Comparison of ENCODE assay signal across 11 mouse cellular contexts in the genomic region with DNA sequence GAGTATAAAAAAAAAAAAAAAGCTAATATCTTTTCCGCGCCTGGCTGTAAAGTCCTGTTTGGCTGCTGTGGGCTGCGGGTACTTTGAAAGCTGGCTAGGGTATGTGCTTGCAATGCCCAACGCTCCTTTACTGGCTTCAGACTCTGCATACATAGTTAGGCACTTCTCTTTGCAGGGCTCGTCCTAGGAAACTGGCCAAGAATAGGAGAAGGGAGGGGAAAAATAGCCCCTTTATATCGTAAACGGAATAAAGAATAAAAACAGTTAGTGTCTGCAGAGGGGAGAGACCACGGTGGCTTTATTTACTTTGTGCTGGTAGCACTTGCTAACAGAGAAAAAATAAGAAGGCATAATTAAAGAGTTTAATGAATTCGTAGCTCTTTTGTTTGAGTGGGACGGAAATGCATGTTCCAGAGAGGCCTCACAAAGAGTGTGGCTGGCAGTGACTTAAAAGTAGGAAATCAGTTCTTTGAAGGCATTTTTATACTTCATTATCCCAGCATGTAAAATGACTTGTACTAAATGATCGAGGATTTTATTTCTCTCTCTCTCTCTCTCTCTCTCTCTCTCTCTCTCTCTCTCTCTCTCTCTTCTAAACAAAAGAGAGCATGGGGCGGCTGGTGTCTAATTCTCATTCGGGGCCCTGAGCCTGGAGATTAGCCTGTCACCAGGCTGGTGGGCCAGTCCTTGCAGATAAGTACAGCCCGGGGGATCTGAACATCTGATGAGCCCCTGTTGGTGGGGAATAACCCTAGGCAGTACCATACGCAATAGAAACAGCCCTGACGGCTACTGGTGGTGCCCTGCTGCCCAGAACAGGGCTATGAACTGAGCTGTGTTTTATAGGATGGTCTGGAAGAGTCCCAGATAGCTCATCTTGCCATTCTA.
DNase-seq lines count a peak whose midpoint lies in the region; ATAC-seq and TF ChIP-seq lines count a peak whose summit lies in the region.
"Had no signal": no experiment of that assay in that cellular context is flagged by ENCODE, and none has a peak within 500 bp of the region (broad histone marks: within the 10 kb centered on the region; RNA-seq: fewer than 3 reads in every experiment).

No protein-coding gene starts in this region.

- ATAC-seq in hindbrain, embryonic 11.5 days (ENCODE audit: low FRiP score), result no peak
- ATAC-seq in limb, embryonic 14.5 days (ENCODE audit: low FRiP score, low read depth), result peak; percentile 70
- ATAC-seq: Patski had no signal

- no peaks in the 10 kb centered on the region for H3K9me3 ChIP-seq in hindbrain, embryonic 11.5 days (ENCODE audit: control insufficient read depth, low read length)
- no peaks in the 10 kb centered on the region for H3K9me3 ChIP-seq in limb, embryonic 14.5 days (ENCODE audit: control insufficient read depth, low read length)

- WGBS in hindbrain, embryonic 11.5 days, result 51% methylated on average over 16 of the region's 16 CpGs
- 28% methylated on average over 16 of the region's 16 CpGs for WGBS in limb, embryonic 14.5 days

- no peak overlapping the region for H3K9ac ChIP-seq in hindbrain, embryonic 11.5 days (ENCODE audit: low read depth, low read length)
- no peak overlapping the region for H3K9ac ChIP-seq in limb, embryonic 14.5 days (ENCODE audit: low read depth, low read length, severe bottlenecking)

- no peaks in the 10 kb centered on the region for H3K27me3 ChIP-seq in hindbrain, embryonic 11.5 days (ENCODE audit: control insufficient read depth, insufficient read depth, low read length)
- no peaks in the 10 kb centered on the region for H3K27me3 ChIP-seq in limb, embryonic 14.5 days (ENCODE audit: control insufficient read depth, insufficient read depth, low read length)

- no peak overlapping the region for H3K4me3 ChIP-seq in hindbrain, embryonic 11.5 days (ENCODE audit: low read depth, low read length)
- no peak overlapping the region for H3K4me3 ChIP-seq in limb, embryonic 14.5 days (replicated peaks; ENCODE audit: low read length)

- no peak for TF ChIP-seq CTCF in brain, embryonic 14.5 days (IDR thresholded peaks at IDR 0.05; ENCODE audit: borderline replicate concordance, extremely low read depth, insufficient read depth, insufficient read length)

- peak overlapping the region; percentile 33; the same call in 1 of the 2 replicates for H3K27ac ChIP-seq in hindbrain, embryonic 11.5 days (ENCODE audit: low read depth, low read length)
- H3K27ac ChIP-seq in limb, embryonic 14.5 days (replicated peaks; ENCODE audit: low read depth, low read length), result peak overlapping the region; percentile 9; the same call in 1 of the 2 replicates

- H3K4me1 ChIP-seq in hindbrain, embryonic 11.5 days (replicated peaks; ENCODE audit: control insufficient read depth, insufficient read depth, low read length), result 0 out of 2 replicates have a peak, but pooled peaks cover 2% of the 10 kb centered on the region
- H3K4me1 ChIP-seq in limb, embryonic 14.5 days (ENCODE audit: control insufficient read depth, insufficient read depth, low read length), result peaks cover 15% of the 10 kb centered on the region; the same call in 1 of the 2 replicates

- TF ChIP-seq POLR2A in brain, embryonic 14.5 days (IDR thresholded peaks at IDR 0.05; ENCODE audit: borderline replicate concordance, extremely low read depth, insufficient read depth, insufficient read length, poor library complexity, severe bottlenecking), result no peak
- no peak for TF ChIP-seq POLR2A in limb, embryonic 14.5 days (IDR thresholded peaks at IDR 0.05; ENCODE audit: borderline replicate concordance, extremely low read depth, insufficient read depth, insufficient read length)

- peak; percentile 35 for DNase-seq in embryo, embryonic 11 days
- DNase-seq in embryo, embryonic 10.5 days (ENCODE audit: low spot score), result no peak
- peak; percentile 94 for DNase-seq in brain, embryonic 14.5 days (ENCODE audit: low read depth)
- DNase-seq in hindbrain, embryonic 11.5 days (ENCODE audit: low spot score), result peak; percentile 27
- DNase-seq in limb, embryonic 14.5 days (ENCODE audit: low spot score), result peak; percentile 68
- DNase-seq in gastrocnemius, adult 18-20 months (ENCODE audit: low spot score), result no peak
- DNase-seq in ovary, adult 18-20 months (ENCODE audit: low spot score), result no peak
- DNase-seq in cerebellum, adult 11-12 months, result no peak
- DNase-seq: heart, postnatal 4 days; spleen, adult 18-20 months had no signal

- no peaks in the 10 kb centered on the region for H3K36me3 ChIP-seq in hindbrain, embryonic 11.5 days (ENCODE audit: control insufficient read depth, insufficient read depth, low read length)
- no peaks in the 10 kb centered on the region for H3K36me3 ChIP-seq in limb, embryonic 14.5 days (ENCODE audit: control insufficient read depth, insufficient read depth, low read length)

- no peak overlapping the region for H3K4me2 ChIP-seq in hindbrain, embryonic 11.5 days (replicated peaks; ENCODE audit: low read depth, low read length)
- H3K4me2 ChIP-seq in limb, embryonic 14.5 days (replicated peaks; ENCODE audit: low read depth, low read length, severe bottlenecking), result peak overlapping the region; percentile 18

Comparison
In these comparisons a context has a peak if more than half of its experiments do, and no peak if none do; other contexts are left out.
1. DNase-seq: peak in embryo, embryonic 11 days (single experiment), brain, embryonic 14.5 days (single experiment), hindbrain, embryonic 11.5 days (single experiment) and limb, embryonic 14.5 days (single experiment); none in embryo, embryonic 10.5 days (single experiment), gastrocnemius, adult 18-20 months (single experiment), ovary, adult 18-20 months (single experiment) and cerebellum, adult 11-12 months (single experiment).